In the genomic region with DNA sequence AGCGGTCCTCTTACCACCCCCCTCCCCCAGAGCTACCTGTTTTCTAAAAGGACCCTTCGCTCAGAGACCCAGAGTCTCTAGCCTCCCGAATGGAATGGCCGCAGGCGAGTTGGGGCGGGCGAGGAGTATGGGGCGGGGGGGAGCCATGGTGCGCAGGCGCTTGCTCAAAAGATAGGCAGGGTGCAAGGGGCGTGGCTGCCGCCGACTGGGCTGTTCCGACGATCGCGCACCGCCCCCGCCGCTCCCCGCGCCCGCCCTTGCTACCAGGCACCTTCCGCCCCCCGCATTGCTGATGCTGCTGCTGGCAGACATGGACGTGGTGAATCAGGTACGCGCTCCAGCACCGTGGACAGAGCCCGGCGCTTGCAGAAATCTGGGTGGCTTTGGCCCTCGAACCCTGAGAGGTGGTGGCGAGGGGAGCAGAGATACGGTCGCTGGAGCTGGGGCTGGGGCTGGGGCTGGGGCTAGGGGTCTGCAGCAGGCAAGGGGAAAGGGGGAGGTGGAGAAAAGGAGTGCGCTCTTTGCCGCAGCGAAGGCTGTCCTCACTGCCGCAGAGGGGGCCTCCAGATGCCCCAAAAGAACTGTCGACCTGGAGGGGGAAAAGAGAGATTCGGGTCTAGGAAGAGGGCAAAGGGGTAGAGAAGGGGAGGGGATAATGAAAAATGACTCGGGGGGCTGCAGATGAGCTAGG, we compare ENCODE assay signal across 8 mouse cellular contexts. TPM values are rescaled to one million over a fixed set of nuclear protein-coding genes. Genes with fewer than 3 reads are reported as not detected.
DNase-seq lines count a peak whose midpoint lies in the region; ATAC-seq and TF ChIP-seq lines count a peak whose summit lies in the region.

Gene Syp, plus strand, starts transcription at position 71 of the 691 bp plus-strand sequence.

- no peaks in the 10 kb centered on the region for H3K9me3 ChIP-seq in E14TG2a.4 (ENCODE audit: low read length)
- H3K9me3 ChIP-seq in forebrain, embryonic 12.5 days, result no peaks in the 10 kb centered on the region
- no peaks in the 10 kb centered on the region for H3K9me3 ChIP-seq in heart, postnatal 0 days (replicated peaks; ENCODE audit: control insufficient read depth, low read length)
- no peaks in the 10 kb centered on the region for H3K9me3 ChIP-seq in liver, embryonic 15.5 days (replicated peaks)
- no peaks in the 10 kb centered on the region for H3K9me3 ChIP-seq in stomach, embryonic 14.5 days (ENCODE audit: control insufficient read depth, low read depth, low read length)

- no peak for TF ChIP-seq EP300 in heart, postnatal 0 days (IDR thresholded peaks at IDR 0.05; ENCODE audit: low read depth)

- peaks cover 29% of the 10 kb centered on the region for H3K27me3 ChIP-seq in E14TG2a.4 (ENCODE audit: insufficient read depth, low read length)
- no peaks in the 10 kb centered on the region for H3K27me3 ChIP-seq in forebrain, embryonic 12.5 days
- H3K27me3 ChIP-seq in heart, postnatal 0 days (ENCODE audit: control insufficient read depth, insufficient read depth, low read length), result peaks cover 8% of the 10 kb centered on the region; the same call in 1 of the 2 replicates
- peaks cover 37% of the 10 kb centered on the region for H3K27me3 ChIP-seq in liver, embryonic 15.5 days
- H3K27me3 ChIP-seq in stomach, embryonic 14.5 days (ENCODE audit: control insufficient read depth, insufficient read depth, low read length), result no peaks in the 10 kb centered on the region

- no peaks in the 10 kb centered on the region for H3K36me3 ChIP-seq in E14TG2a.4 (ENCODE audit: insufficient read depth, low read length)
- H3K36me3 ChIP-seq in forebrain, embryonic 12.5 days (replicated peaks), result no peaks in the 10 kb centered on the region
- H3K36me3 ChIP-seq in heart, postnatal 0 days (replicated peaks; ENCODE audit: control insufficient read depth, insufficient read depth, low read length), result no peaks in the 10 kb centered on the region
- H3K36me3 ChIP-seq in liver, embryonic 15.5 days (replicated peaks), result no peaks in the 10 kb centered on the region
- H3K36me3 ChIP-seq in stomach, embryonic 14.5 days (ENCODE audit: control insufficient read depth, insufficient read depth, low read length), result no peaks in the 10 kb centered on the region

- peak; percentile 92 for ATAC-seq in forebrain, embryonic 12.5 days (ENCODE audit: low FRiP score)
- peak; percentile 69 for ATAC-seq in heart, postnatal 0 days (ENCODE audit: insufficient read depth, low read depth)
- peak; percentile 79 for ATAC-seq in liver, embryonic 15.5 days (ENCODE audit: insufficient read depth)
- peak; percentile 81 for ATAC-seq in stomach, embryonic 14.5 days (ENCODE audit: insufficient number of reproducible peaks, insufficient read depth, low FRiP score, low read depth)

- peak within 1 kb of the TSS; percentile 61 for H3K9ac ChIP-seq in forebrain, embryonic 12.5 days
- H3K9ac ChIP-seq in heart, postnatal 0 days (replicated peaks; ENCODE audit: low read depth, low read length), result no peak within 1 kb of the TSS
- H3K9ac ChIP-seq in liver, embryonic 15.5 days, result no peak within 1 kb of the TSS
- H3K9ac ChIP-seq in stomach, embryonic 14.5 days (replicated peaks; ENCODE audit: low read depth, low read length), result no peak within 1 kb of the TSS

- WGBS in forebrain, embryonic 12.5 days, result 14% methylated on average over 41 of the region's 42 CpGs
- WGBS in heart, postnatal 0 days, result 19% methylated on average over 38 of the region's 42 CpGs
- WGBS in liver, embryonic 15.5 days (ENCODE audit: insufficient replicate concordance), result 16% methylated on average over 38 of the region's 42 CpGs
- 17% methylated on average over 42 of the region's 42 CpGs for WGBS in stomach, embryonic 14.5 days

- peaks cover 31% of the 10 kb centered on the region for H3K4me1 ChIP-seq in E14TG2a.4 (replicated peaks; ENCODE audit: low read depth, low read length)
- peaks cover 4% of the 10 kb centered on the region; the same call in 1 of the 2 replicates for H3K4me1 ChIP-seq in forebrain, embryonic 12.5 days
- H3K4me1 ChIP-seq in heart, postnatal 0 days (ENCODE audit: control insufficient read depth, insufficient read depth), result no peaks in the 10 kb centered on the region
- H3K4me1 ChIP-seq in liver, embryonic 15.5 days (replicated peaks), result peaks cover 8% of the 10 kb centered on the region; the same call in 1 of the 2 replicates
- H3K4me1 ChIP-seq in stomach, embryonic 14.5 days (ENCODE audit: control insufficient read depth, insufficient read depth, low read length), result no peaks in the 10 kb centered on the region

- H3K4me3 ChIP-seq in E14TG2a.4 (replicated peaks; ENCODE audit: low read length), result peak within 1 kb of the TSS; percentile 53
- H3K4me3 ChIP-seq in forebrain, embryonic 12.5 days (replicated peaks), result peak within 1 kb of the TSS; percentile 54
- peak within 1 kb of the TSS; percentile 13; the same call in 1 of the 2 replicates for H3K4me3 ChIP-seq in heart, postnatal 0 days (ENCODE audit: low read depth, low read length)
- peak within 1 kb of the TSS; percentile 32 for H3K4me3 ChIP-seq in liver, embryonic 15.5 days (replicated peaks)
- peak within 1 kb of the TSS; percentile 25 for H3K4me3 ChIP-seq in stomach, embryonic 14.5 days (ENCODE audit: low read depth, low read length)

- DNase-seq in c-Kit-positive CD71-positive TER-119-negative erythroid progenitor cells, embryonic 14.5 days (ENCODE audit: low read depth), result peak; percentile 69
- peak; percentile 30 for DNase-seq in heart, postnatal 0 days (ENCODE audit: low spot score)
- peak; percentile 86 to 89 for DNase-seq in kidney, postnatal 4 days
- peak; percentile 86 for DNase-seq in neural tube, embryonic 10.5 days (ENCODE audit: extremely low spot score, low spot score)

- peak within 1 kb of the TSS; percentile 47; the same call in 1 of the 2 replicates for H3K27ac ChIP-seq in forebrain, embryonic 12.5 days
- no peak within 1 kb of the TSS for H3K27ac ChIP-seq in heart, postnatal 0 days (ENCODE audit: low read depth)
- H3K27ac ChIP-seq in liver, embryonic 15.5 days (replicated peaks), result no peak within 1 kb of the TSS
- no peak within 1 kb of the TSS for H3K27ac ChIP-seq in stomach, embryonic 14.5 days (ENCODE audit: low read length)

- TF ChIP-seq CTCF in E14TG2a.4 (conservative IDR thresholded peaks at IDR 0.05; ENCODE audit: low read length), result no peak
- TF ChIP-seq CTCF in heart, postnatal 0 days (IDR thresholded peaks at IDR 0.05; ENCODE audit: low read depth), result no peak

- H3K4me2 ChIP-seq in forebrain, embryonic 12.5 days, result peak within 1 kb of the TSS; percentile 60
- peak within 1 kb of the TSS; percentile 33 for H3K4me2 ChIP-seq in heart, postnatal 0 days (ENCODE audit: low read depth, low read length)
- H3K4me2 ChIP-seq in liver, embryonic 15.5 days, result peak within 1 kb of the TSS; percentile 67
- peak within 1 kb of the TSS; percentile 37 for H3K4me2 ChIP-seq in stomach, embryonic 14.5 days (replicated peaks; ENCODE audit: low read depth, low read length)

RNA-seq across cellular contexts. Expression of gene Syp, which starts in this region (rescaled TPM):
- polyA plus RNA-seq in forebrain, embryonic 12.5 days (2016; fragmentation: Nextera tagmentation; extraction: Ambion mirVana), result 42.0 and 44.8 TPM in 2 replicates
- 1.6 TPM in 1 of 2 replicates, not detected in the other for total RNA-seq in heart, postnatal 0 days (2014; rRNA removed; ENCODE audit: low replicate concordance)
- polyA plus RNA-seq in heart, postnatal 0 days (2015; fragmentation: Nextera tagmentation; extraction: Ambion mirVana), result 0.27 and 0.51 TPM in 2 replicates
- 0.33 and 0.36 TPM in 2 replicates for polyA plus RNA-seq in liver, embryonic 15.5 days (2015; fragmentation: Nextera tagmentation; extraction: Ambion mirVana)
- polyA plus RNA-seq in stomach, embryonic 14.5 days (2014; fragmentation: Nextera tagmentation; extraction: Ambion mirVana), result 5.2 and 7.4 TPM in 2 replicates

Comparison
In these comparisons a context has a peak if more than half of its experiments do, and no peak if none do; other contexts are left out.
1. Peak in ATAC-seq, H3K4me3 ChIP-seq and H3K4me2 ChIP-seq in liver, embryonic 15.5 days; RNA of the gene not detected or under 1 TPM.
2. DNase-seq: peak in every context shown above with its lines; median percentile 88 in kidney, postnatal 4 days; 86 in neural tube, embryonic 10.5 days; 69 in c-Kit-positive CD71-positive TER-119-negative erythroid progenitor cells, embryonic 14.5 days; 30 in heart, postnatal 0 days.